Comparison of ENCODE assay signal across 29 mouse cellular contexts in genomic region chr14:71177341-71177740, GRCm38 (mm10).
DNase-seq lines count a peak whose midpoint lies in the region; ATAC-seq and TF ChIP-seq lines count a peak whose summit lies in the region.
"Had no signal": no experiment of that assay in that cellular context is flagged by ENCODE, and none has a peak within 500 bp of the region (broad histone marks: within the 10 kb centered on the region; RNA-seq: fewer than 3 reads in every experiment).

No protein-coding gene starts in this region.

- WGBS in embryonic facial prominence, embryonic 14.5 days = 61% methylated on average over 6 of the region's 6 CpGs
- 84% methylated on average over 6 of the region's 6 CpGs for WGBS in embryonic facial prominence, embryonic 10.5 days
- 60% methylated on average over 6 of the region's 6 CpGs for WGBS in lung, adult 2 months

- H3K9me3 ChIP-seq in embryonic facial prominence, embryonic 14.5 days (ENCODE audit: control insufficient read depth, low read length) = no peaks in the 10 kb centered on the region
- H3K9me3 ChIP-seq in embryonic facial prominence, embryonic 10.5 days = no peaks in the 10 kb centered on the region
- H3K9me3 ChIP-seq: embryonic facial prominence, embryonic 12.5 days; forebrain, embryonic 15.5 days; limb, embryonic 15.5 days; megakaryocyte, embryonic 14.5 days; neural tube, embryonic 12.5 days; stomach, embryonic 15.5 days had no signal

- TF ChIP-seq CTCF in lung, adult 2 months (IDR thresholded peaks at IDR 0.05; ENCODE audit: insufficient read depth, low read length) = no peak

- H3K4me3 ChIP-seq in embryonic facial prominence, embryonic 14.5 days (ENCODE audit: low read depth, low read length) = no peak overlapping the region
- no peak overlapping the region for H3K4me3 ChIP-seq in embryonic facial prominence, embryonic 10.5 days
- no peak overlapping the region for H3K4me3 ChIP-seq in lung, adult 2 months (replicated peaks; ENCODE audit: extremely low read depth, low read depth, low read length)
- H3K4me3 ChIP-seq: embryonic facial prominence, embryonic 12.5 days; erythroblast, embryonic 14.5 days; forebrain, embryonic 15.5 days; layer of hippocampus, adult 2 months; left cerebral cortex, adult 2 months; limb, embryonic 15.5 days; megakaryocyte, embryonic 14.5 days; neural tube, embryonic 12.5 days; stomach, embryonic 15.5 days had no signal

- H3K9ac ChIP-seq in embryonic facial prominence, embryonic 14.5 days (ENCODE audit: low read depth, low read length) = no peak overlapping the region
- H3K9ac ChIP-seq: embryonic facial prominence, embryonic 12.5 days; forebrain, embryonic 15.5 days; limb, embryonic 15.5 days; liver, embryonic 14.5 days; neural tube, embryonic 12.5 days; stomach, embryonic 15.5 days had no signal

- H3K27ac ChIP-seq in embryonic facial prominence, embryonic 14.5 days (replicated peaks; ENCODE audit: low read depth, low read length) = no peak overlapping the region
- H3K27ac ChIP-seq in embryonic facial prominence, embryonic 10.5 days (replicated peaks) = no peak overlapping the region
- H3K27ac ChIP-seq: embryonic facial prominence, embryonic 12.5 days; forebrain, embryonic 15.5 days; hindbrain, postnatal 0 days; layer of hippocampus, adult 2 months; left cerebral cortex, adult 2 months; limb, embryonic 15.5 days; liver, embryonic 14.5 days; neural tube, embryonic 12.5 days; stomach, embryonic 15.5 days had no signal

- H3K4me1 ChIP-seq in embryonic facial prominence, embryonic 14.5 days (ENCODE audit: control insufficient read depth, insufficient read depth, low read length) = 0 out of 2 replicates have a peak, but pooled peaks cover 4% of the 10 kb centered on the region
- H3K4me1 ChIP-seq in embryonic facial prominence, embryonic 10.5 days = no peaks in the 10 kb centered on the region
- H3K4me1 ChIP-seq in lung, adult 2 months (ENCODE audit: control insufficient read depth, insufficient read depth, low read length) = peaks cover 3% of the 10 kb centered on the region; the same call in 1 of the 2 replicates
- H3K4me1 ChIP-seq: embryonic facial prominence, embryonic 12.5 days; forebrain, embryonic 15.5 days; limb, embryonic 15.5 days; neural tube, embryonic 12.5 days; stomach, embryonic 15.5 days had no signal

- H3K36me3 ChIP-seq in embryonic facial prominence, embryonic 14.5 days (ENCODE audit: control insufficient read depth, insufficient read depth, low read length) = no peaks in the 10 kb centered on the region
- no peaks in the 10 kb centered on the region for H3K36me3 ChIP-seq in embryonic facial prominence, embryonic 10.5 days (replicated peaks)
- H3K36me3 ChIP-seq: embryonic facial prominence, embryonic 12.5 days; forebrain, embryonic 15.5 days; limb, embryonic 15.5 days; neural tube, embryonic 12.5 days; stomach, embryonic 15.5 days had no signal

- ATAC-seq in embryonic facial prominence, embryonic 14.5 days (ENCODE audit: low read depth) = no peak
- peak; percentile 67 for ATAC-seq in megakaryocyte-erythroid progenitor cell, adult 5-6 weeks (replicated peaks; ENCODE audit: low FRiP score, low TSS enrichment, poor library complexity, severe bottlenecking)
- ATAC-seq: forebrain, embryonic 15.5 days; hindbrain, postnatal 0 days; intestine, postnatal 0 days had no signal

- H3K27me3 ChIP-seq in embryonic facial prominence, embryonic 14.5 days (replicated peaks; ENCODE audit: control insufficient read depth, insufficient read depth, low read length) = no peaks in the 10 kb centered on the region
- no peaks in the 10 kb centered on the region for H3K27me3 ChIP-seq in embryonic facial prominence, embryonic 10.5 days (replicated peaks; ENCODE audit: low read depth, poor library complexity, severe bottlenecking)
- H3K27me3 ChIP-seq: embryonic facial prominence, embryonic 12.5 days; forebrain, embryonic 15.5 days; limb, embryonic 15.5 days; neural tube, embryonic 12.5 days; stomach, embryonic 15.5 days had no signal

- no peak for TF ChIP-seq POLR2A in lung, adult 2 months (IDR thresholded peaks at IDR 0.05; ENCODE audit: borderline replicate concordance, extremely low read depth, low read depth, low read length)

- DNase-seq in embryonic facial prominence, embryonic 14.5 days (ENCODE audit: low spot score) = peak; percentile 43
- DNase-seq in embryonic facial prominence, embryonic 10.5 days (ENCODE audit: low spot score) = no peak
- peak; percentile 41 for DNase-seq in lung, postnatal 10 days
- DNase-seq in lung, adult 2 months = no peak
- peak; percentile 58 for DNase-seq in NIH3T3 (ENCODE audit: low read depth)
- no peak for DNase-seq in testis, postnatal 14 days (ENCODE audit: low spot score)
- no peak for DNase-seq in frontal cortex, postnatal 10 days (ENCODE audit: low spot score in 2 of 2)
- DNase-seq: adrenal gland, postnatal 14 days; cerebellum, adult 2 months; kidney, postnatal 25 days; midbrain, embryonic 14.5 days; retina, postnatal 1 day; right cerebral cortex, postnatal 4 days; thymus, adult 18-20 months; thymus, postnatal 36 days had no signal

- H3K4me2 ChIP-seq in embryonic facial prominence, embryonic 14.5 days (ENCODE audit: low read depth, low read length) = no peak overlapping the region
- H3K4me2 ChIP-seq: embryonic facial prominence, embryonic 12.5 days; forebrain, embryonic 15.5 days; heart, embryonic 11.5 days; limb, embryonic 15.5 days; neural tube, embryonic 12.5 days; stomach, embryonic 15.5 days had no signal

Comparison
In these comparisons a context has a peak if more than half of its experiments do, and no peak if none do; other contexts are left out.
1. DNase-seq: peak in embryonic facial prominence, embryonic 14.5 days (single experiment), lung, postnatal 10 days (single experiment) and NIH3T3 (single experiment); none in embryonic facial prominence, embryonic 10.5 days (single experiment), lung, adult 2 months (single experiment), testis, postnatal 14 days (single experiment) and frontal cortex, postnatal 10 days (0 of 2).